Mouse (Mus musculus) left cerebral cortex, adult 2 months (tissue): ENCODE measurements around the gene Atp6v0e2. TPM values are rescaled to one million over a fixed set of nuclear protein-coding genes. Genes with fewer than 3 reads are reported as not detected.

ENCODE experiments used
- DNase-seq, 2 experiments: peaks; one replicate each; pipeline ENCODE4 v3.0.0; 2021 to 2022; ENCODE audit warnings: low spot score in 2 of 2, mixed read lengths in 1 of 2; ENCODE audit errors: extremely low spot score in 1 of 2
- H3K27ac ChIP-seq: fragments of 200-600 bp; 2 replicates; pipeline ENCODE4 v1.8.1; 2022
- H3K4me3 ChIP-seq: fragments of 200-600 bp; 2 replicates; pipeline ENCODE4 v1.8.1; 2022
- CTCF ChIP-seq: fragments of 200-600 bp; IDR thresholded peaks from 2 replicates; pipeline ENCODE4 v1.8.1; 2022; ENCODE audit warnings: antibody characterized with exemption, mild to moderate bottlenecking, moderate library complexity
- intact Hi-C: fragments of 180-260 bp; cut with DNase I; formaldehyde crosslinking; loops from one replicate; pipeline ENCODE4 v1.15.1; 2025
- total RNA-seq, 2 experiments: library from RNA; stranded (reverse); gene quantifications; 2 replicates each; pipeline ENCODE4 v1.2.3; 2021

The Atp6v0e2 gene
- total RNA-seq, 2 experiments from 2014 or later: 411 to 422 TPM

GRCm38 (mm10) chr6:48566312-48566711, 28.9 kb downstream of the Atp6v0e2 start:
- TF ChIP-seq CTCF: no peak
- intact Hi-C loops: no loop called here

GRCm38 (mm10) chr6:48568036-48568984, 30.9 kb downstream of the Atp6v0e2 start:
- no peak overlapping the region for H3K4me3 ChIP-seq
- DNase-seq: no peak
- intact Hi-C loops: no loop called here
- no peak overlapping the region for H3K27ac ChIP-seq
- TF ChIP-seq CTCF: no peak

More at GRCm38 (mm10) chr6:48566312-48566711, 28.9 kb downstream of the Atp6v0e2 start:
- no peak for DNase-seq
- H3K4me3 ChIP-seq: no peak overlapping the region
- H3K27ac ChIP-seq: no peak overlapping the region

GRCm38 (mm10) chr6:48569065-48569807, 31.8 kb downstream of the Atp6v0e2 start:
- Histone ChIP-seq H3K4me3 (no peak overlapping the region), H3K27ac (no peak overlapping the region)
- DNase-seq: no peak
- TF ChIP-seq CTCF: no peak
- intact Hi-C loops: no loop called here

GRCm38 (mm10) chr6:48572014-48572413, 34.6 kb downstream of the Atp6v0e2 start:
- Histone ChIP-seq H3K4me3 (no peak overlapping the region), H3K27ac (no peak overlapping the region)
- DNase-seq: no peak
- intact Hi-C loops: no loop called here
- no peak for TF ChIP-seq CTCF

GRCm38 (mm10) chr6:48572572-48573061, 35.2 kb downstream of the Atp6v0e2 start, which contains the start of gene Rarres2:
Gene Rarres2 (minus strand): TSS chr6:48572789.
- no peak for TF ChIP-seq CTCF
- no peak within 1 kb of the TSS for H3K27ac ChIP-seq
- no peak within 1 kb of the TSS for H3K4me3 ChIP-seq
- intact Hi-C loops: no loop called here
- no peak for DNase-seq

- intact Hi-C loops: no loop called here
- no peak for DNase-seq
Measured at GRCm38 (mm10) chr6:48573280-48573679, 35.9 kb downstream of the Atp6v0e2 start.

GRCm38 (mm10) chr6:48573981-48574380, 36.6 kb downstream of the Atp6v0e2 start:
- no peak for DNase-seq
- no peak for TF ChIP-seq CTCF
- Histone ChIP-seq H3K4me3 (no peak overlapping the region), H3K27ac (no peak overlapping the region)
- intact Hi-C loops: no loop called here

More at GRCm38 (mm10) chr6:48573280-48573679, 35.9 kb downstream of the Atp6v0e2 start:
- TF ChIP-seq CTCF: no peak
- H3K4me3 ChIP-seq: no peak overlapping the region
- no peak overlapping the region for H3K27ac ChIP-seq

- no peak overlapping the region for H3K4me3 ChIP-seq
- intact Hi-C loops: no loop called here
- no peak for DNase-seq
- TF ChIP-seq CTCF: no peak
- no peak overlapping the region for H3K27ac ChIP-seq
Measured at GRCm38 (mm10) chr6:48578736-48579135, 41.3 kb downstream of the Atp6v0e2 start.

GRCm38 (mm10) chr6:48579215-48579648, 41.8 kb downstream of the Atp6v0e2 start:
- intact Hi-C loops: no loop called here
- Histone ChIP-seq H3K4me3 (no peak overlapping the region), H3K27ac (no peak overlapping the region; the same call in 1 of the 2 replicates)

GRCm38 (mm10) chr6:48581257-48581656, 43.8 kb downstream of the Atp6v0e2 start:
- Histone ChIP-seq H3K27ac (no peak overlapping the region), H3K4me3 (no peak overlapping the region)
- DNase-seq: no peak
- intact Hi-C loops: loop anchor here (2.0 kb wide), 1 partner anchor 192 kb away; no protein-coding TSS in a partner anchor
- TF ChIP-seq CTCF: no peak

More at GRCm38 (mm10) chr6:48579215-48579648, 41.8 kb downstream of the Atp6v0e2 start:
- TF ChIP-seq CTCF: no peak
- no peak for DNase-seq

GRCm38 (mm10) chr6:48582037-48582436, 44.6 kb downstream of the Atp6v0e2 start:
- no peak overlapping the region for H3K4me3 ChIP-seq
- no peak overlapping the region for H3K27ac ChIP-seq
- DNase-seq: no peak
- TF ChIP-seq CTCF: peak; percentile 95
- intact Hi-C loops: loop anchor here (2.0 kb wide), 1 partner anchor 61 kb away; no protein-coding TSS in a partner anchor
